Mouse (Mus musculus) myocyte (in vitro differentiated cells): ENCODE data around the gene Scrg1.

ENCODE experiments used
- E2F4 ChIP-seq: IDR thresholded peaks from one replicate; pipeline ENCODE4 v1.6.1; 2011; ENCODE audit warnings: mild to moderate bottlenecking, control low read depth, moderate library complexity; ENCODE audit not compliant: insufficient read depth
- MAX ChIP-seq: IDR thresholded peaks from one replicate; pipeline ENCODE4 v1.6.1; 2011; ENCODE audit warnings: low read depth, mild to moderate bottlenecking, control low read depth
- MYOG ChIP-seq, 3 experiments: IDR thresholded peaks; one replicate each; pipeline ENCODE4 v1.6.1; 2011; ENCODE audit warnings: control low read depth in 2 of 3, low read depth in 2 of 3, mild to moderate bottlenecking in 2 of 3; ENCODE audit not compliant: insufficient read length in 2 of 3, control insufficient read depth in 1 of 3, insufficient read depth in 1 of 3
- POLR2A ChIP-seq: IDR thresholded peaks from one replicate; pipeline ENCODE4 v1.6.1; 2011; ENCODE audit warnings: low read depth, mild to moderate bottlenecking, control low read depth, moderate library complexity; ENCODE audit not compliant: insufficient read length
- POLR2AphosphoS2 ChIP-seq: IDR thresholded peaks from one replicate; pipeline ENCODE4 v1.6.1; 2011; ENCODE audit warnings: low read depth, control low read depth; ENCODE audit not compliant: insufficient read length
- REST ChIP-seq: IDR thresholded peaks from one replicate; pipeline ENCODE4 v1.6.1; 2011; ENCODE audit warnings: mild to moderate bottlenecking, control low read depth, moderate library complexity; ENCODE audit not compliant: insufficient read depth, insufficient read length
- TCF12 ChIP-seq: IDR thresholded peaks from one replicate; pipeline ENCODE4 v1.6.1; 2011; ENCODE audit warnings: mild to moderate bottlenecking, control low read depth; ENCODE audit not compliant: poor library complexity, insufficient read depth, severe bottlenecking
- TCF3 ChIP-seq: IDR thresholded peaks from one replicate; pipeline ENCODE4 v1.6.1; 2011; ENCODE audit warnings: low read depth, control low read depth; ENCODE audit not compliant: insufficient read length
- USF1 ChIP-seq: IDR thresholded peaks from one replicate; pipeline ENCODE4 v1.6.1; 2011; ENCODE audit warnings: low read depth, mild to moderate bottlenecking, control low read depth, moderate library complexity

- TF ChIP-seq E2F4 (no peak), MYOG (IDR thresholded peaks at IDR 0.05; ENCODE audit: control insufficient read depth in 1 of 3, insufficient read depth in 1 of 3, insufficient read length in 2 of 3, low read depth in 2 of 3) (no peak), POLR2AphosphoS2 (no peak), USF1 (no peak), REST (no peak), POLR2A (no peak), MAX (no peak), TCF3 (no peak), TCF12 (no peak)
Measured at GRCm38 (mm10) chr8:57411366-57411765, 44.4 kb upstream of the Scrg1 start.
